10 mouse cellular contexts compared by ENCODE assay signal in the genomic region with DNA sequence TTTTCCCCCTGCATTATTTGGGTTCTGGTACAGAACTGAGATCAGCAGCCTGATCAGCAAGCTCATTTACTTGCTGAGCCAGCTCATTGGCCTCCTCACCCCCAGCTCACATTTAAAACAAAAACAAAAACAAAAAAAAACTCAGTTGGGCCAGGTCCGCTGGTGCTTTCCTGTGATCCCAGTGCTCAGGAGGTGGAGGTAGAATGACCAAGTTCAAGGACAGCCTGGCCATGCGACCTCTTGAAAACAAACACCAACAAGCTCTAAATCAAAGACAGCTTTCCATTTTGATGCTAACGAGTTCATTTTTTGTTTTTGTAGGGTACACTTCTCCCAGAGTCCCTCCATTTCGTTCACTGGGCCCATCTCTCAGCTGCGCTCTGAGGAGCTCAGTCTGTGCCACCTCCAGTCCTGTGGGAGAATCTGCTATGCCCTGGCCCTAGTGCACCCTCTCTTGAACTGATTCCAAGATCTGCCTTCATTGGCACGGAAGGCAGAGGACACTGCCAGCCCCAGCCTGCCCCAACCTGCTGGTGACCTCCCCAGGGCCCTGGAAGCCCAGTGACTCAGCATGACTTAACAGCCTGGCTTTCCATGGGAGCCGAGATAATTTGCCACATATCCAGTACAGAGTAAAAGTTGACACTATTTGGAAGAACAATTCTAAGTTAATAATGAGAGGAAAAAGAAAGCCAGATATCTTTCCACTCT. TPM values are rescaled to one million over a fixed set of nuclear protein-coding genes. Genes with fewer than 3 reads are reported as not detected.
DNase-seq lines count a peak whose midpoint lies in the region; ATAC-seq and TF ChIP-seq lines count a peak whose summit lies in the region.
"Had no signal": no experiment of that assay in that cellular context is flagged by ENCODE, and none has a peak within 500 bp of the region (broad histone marks: within the 10 kb centered on the region; RNA-seq: fewer than 3 reads in every experiment).

No protein-coding gene starts in this region.

- H3K4me2 ChIP-seq in forebrain, postnatal 0 days (ENCODE audit: low read depth), result no peak overlapping the region
- no peak overlapping the region for H3K4me2 ChIP-seq in forebrain, embryonic 14.5 days (ENCODE audit: low read length)
- H3K4me2 ChIP-seq: lung, embryonic 14.5 days had no signal

- no peaks in the 10 kb centered on the region for H3K36me3 ChIP-seq in forebrain, postnatal 0 days (ENCODE audit: insufficient read depth)
- no peaks in the 10 kb centered on the region for H3K36me3 ChIP-seq in forebrain, embryonic 14.5 days (ENCODE audit: control insufficient read depth, insufficient read depth, low read length)
- no peaks in the 10 kb centered on the region for H3K36me3 ChIP-seq in C2C12 (ENCODE audit: control insufficient read depth, insufficient read depth)

- TF ChIP-seq CTCF in forebrain, postnatal 0 days (IDR thresholded peaks at IDR 0.05; ENCODE audit: low read depth), result no peak
- no peak for TF ChIP-seq CTCF in C2C12 (IDR thresholded peaks at IDR 0.05; ENCODE audit: control insufficient read depth, insufficient read depth, insufficient read length)

- no peaks in the 10 kb centered on the region for H3K27me3 ChIP-seq in forebrain, postnatal 0 days (ENCODE audit: insufficient read depth, low read length)
- H3K27me3 ChIP-seq in forebrain, embryonic 14.5 days (replicated peaks; ENCODE audit: control insufficient read depth, insufficient read depth, low read length), result no peaks in the 10 kb centered on the region
- H3K27me3 ChIP-seq in C2C12 (ENCODE audit: control insufficient read depth, insufficient read depth, insufficient read length), result no peaks in the 10 kb centered on the region
- H3K27me3 ChIP-seq: CH12.LX had no signal

- H3K4me1 ChIP-seq in forebrain, postnatal 0 days (ENCODE audit: insufficient read depth), result no peaks in the 10 kb centered on the region
- H3K4me1 ChIP-seq in forebrain, embryonic 14.5 days (ENCODE audit: control insufficient read depth, insufficient read depth, low read length), result no peaks in the 10 kb centered on the region

- no peak overlapping the region for H3ac ChIP-seq in C2C12 (ENCODE audit: control insufficient read depth, insufficient read length, low read depth)

- peak; percentile 25; the same call in 1 of the 2 replicates for ATAC-seq in forebrain, postnatal 0 days
- no peak for ATAC-seq in forebrain, embryonic 14.5 days

- no peaks in the 10 kb centered on the region for H3K9me3 ChIP-seq in forebrain, postnatal 0 days (ENCODE audit: low read length)
- no peaks in the 10 kb centered on the region for H3K9me3 ChIP-seq in forebrain, embryonic 14.5 days (replicated peaks; ENCODE audit: control insufficient read depth, low read length)

- WGBS in forebrain, postnatal 0 days, result 49% methylated on average over 7 of the region's 7 CpGs
- 59% methylated on average over 7 of the region's 7 CpGs for WGBS in forebrain, embryonic 14.5 days

- H3K79me2 ChIP-seq in C2C12 (ENCODE audit: control insufficient read depth, insufficient read depth), result no peaks in the 10 kb centered on the region

- no peak overlapping the region for H3K4me3 ChIP-seq in forebrain, postnatal 0 days (ENCODE audit: low read depth, low read length)
- H3K4me3 ChIP-seq in forebrain, embryonic 14.5 days (ENCODE audit: low read depth, low read length), result no peak overlapping the region
- no peak overlapping the region for H3K4me3 ChIP-seq in C2C12 (ENCODE audit: insufficient read depth, poor library complexity, severe bottlenecking)

- no peaks in the 10 kb centered on the region for H3K79me3 ChIP-seq in C2C12 (ENCODE audit: low read depth)

- DNase-seq in forebrain, postnatal 0 days, result no peak
- DNase-seq in forebrain, embryonic 14.5 days (ENCODE audit: low spot score), result no peak
- DNase-seq in cerebellum, postnatal 14 days, result peak; percentile 30 to 43
- peak; percentile 63 for DNase-seq in heart, postnatal 4 days
- DNase-seq in thymus, postnatal 4 days, result no peak
- DNase-seq in left cerebral cortex, adult 9 months (ENCODE audit: low spot score in 2 of 2), result no peak
- DNase-seq in left cerebral cortex, adult 8-10 months (ENCODE audit: low spot score in 2 of 2), result no peak
- DNase-seq: lung, embryonic 14.5 days had no signal

- no peak overlapping the region for H3K9ac ChIP-seq in forebrain, postnatal 0 days
- H3K9ac ChIP-seq in forebrain, embryonic 14.5 days (ENCODE audit: low read length), result no peak overlapping the region
- H3K9ac ChIP-seq: lung, embryonic 14.5 days had no signal

- no peak overlapping the region for H3K27ac ChIP-seq in forebrain, postnatal 0 days (ENCODE audit: low read depth, low read length)
- no peak overlapping the region for H3K27ac ChIP-seq in forebrain, embryonic 14.5 days (ENCODE audit: low read depth, low read length)

TF ChIP-seq in C2C12, 6 proteins besides CTCF, POLR2A, EP300 and RAD21:
- TF ChIP-seq MYOG (IDR thresholded peaks at IDR 0.05; ENCODE audit: control insufficient read depth, extremely low read depth, insufficient read length), result no peak
- peak; percentile 52 for TF ChIP-seq FOSL1 (IDR thresholded peaks at IDR 0.05; ENCODE audit: insufficient read depth, low read length, poor library complexity, severe bottlenecking)
- TF ChIP-seq MYOD1 (IDR thresholded peaks at IDR 0.05; ENCODE audit: control insufficient read depth, insufficient read length, low read depth), result peak; percentile 22
- no peak for TF ChIP-seq USF1 (IDR thresholded peaks at IDR 0.05; ENCODE audit: low read depth)
- TF ChIP-seq CEBPB (IDR thresholded peaks at IDR 0.05; ENCODE audit: low read depth), result no peak
- TF ChIP-seq MAX (IDR thresholded peaks at IDR 0.05), result peak; percentile 29

RNA-seq across cellular contexts. Expression of a gene that starts 13.2 kb away (rescaled TPM):
- total RNA-seq in forebrain, postnatal 0 days (2014; rRNA removed), result 239 and 261 TPM in 2 replicates
- 515 and 851 TPM in 2 replicates for polyA plus RNA-seq in forebrain, postnatal 0 days (2015; fragmentation: Nextera tagmentation; extraction: Ambion mirVana)
- 538 and 542 TPM in 2 replicates for polyA plus RNA-seq in forebrain, embryonic 14.5 days (2014; fragmentation: Nextera tagmentation; extraction: Ambion mirVana)
- 68.1 TPM for polyA plus RNA-seq in C2C12 (2012; fragmentation: generic; extraction: Trizol)
- 10 to 100 TPM; 35.5 to 38.2 TPM for total RNA-seq in heart, postnatal 4 days (2021)
- total RNA-seq in left cerebral cortex, adult 8-10 months (2022), result 100 to 1,000 TPM; 131 to 145 (median 138) TPM

Comparison
In these comparisons a context has a peak if more than half of its experiments do, and no peak if none do; other contexts are left out.
1. DNase-seq: peak in cerebellum, postnatal 14 days (2 of 2) and heart, postnatal 4 days (single experiment); none in forebrain, postnatal 0 days (single experiment), forebrain, embryonic 14.5 days (single experiment), thymus, postnatal 4 days (single experiment), left cerebral cortex, adult 9 months (0 of 2) and left cerebral cortex, adult 8-10 months (0 of 2).